8 mouse cellular contexts compared by ENCODE assay signal in the genomic region with DNA sequence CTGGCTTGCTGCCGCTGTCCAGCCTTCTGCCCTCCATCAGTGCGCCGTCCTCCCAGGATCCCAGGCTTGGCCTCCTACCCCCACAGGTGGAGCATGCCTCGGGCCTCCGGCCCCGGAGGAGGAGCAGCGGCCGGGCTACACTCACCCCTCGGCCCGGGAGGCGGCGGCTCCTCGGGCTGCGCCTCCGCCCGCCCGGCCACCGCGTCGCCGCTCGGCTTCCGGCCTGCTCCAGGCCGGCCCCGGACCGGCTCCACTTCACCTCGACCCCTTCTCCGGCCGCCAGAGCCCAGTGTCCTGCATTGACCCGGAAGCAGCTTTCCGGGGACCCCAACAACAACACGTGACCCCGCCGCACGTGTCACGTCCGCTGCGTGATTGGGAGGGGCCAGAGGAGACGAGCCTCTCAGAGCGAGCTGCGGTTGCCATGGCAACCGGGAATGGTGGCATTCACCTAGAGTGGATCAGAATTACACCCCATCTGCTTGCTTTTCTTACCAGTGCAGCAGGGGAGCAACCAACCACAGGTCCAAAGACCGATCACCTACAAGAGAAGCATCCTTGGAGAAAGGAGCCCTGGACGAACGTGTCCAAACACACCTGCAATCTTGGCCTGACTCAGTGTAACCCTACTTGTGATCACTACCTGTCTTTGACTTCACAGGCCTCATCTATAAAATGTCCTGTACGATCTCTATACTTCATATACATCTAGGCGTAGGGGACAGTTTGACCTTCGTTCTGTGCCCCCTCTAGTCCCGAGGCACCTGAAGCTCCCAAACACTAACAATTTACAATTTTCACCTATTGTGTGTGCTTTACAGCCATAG. TPM values are rescaled to one million over a fixed set of nuclear protein-coding genes. Genes with fewer than 3 reads are reported as not detected.
DNase-seq lines count a peak whose midpoint lies in the region; ATAC-seq lines count a peak whose summit lies in the region.

No protein-coding gene starts in this region.

- peak; percentile 96 for ATAC-seq in heart, embryonic 12.5 days (ENCODE audit: insufficient number of reproducible peaks, low FRiP score)
- ATAC-seq in kidney, embryonic 16.5 days (ENCODE audit: low FRiP score, low TSS enrichment), result peak; percentile 94

- peak overlapping the region; percentile 77 for H3K4me2 ChIP-seq in heart, embryonic 12.5 days
- H3K4me2 ChIP-seq in kidney, embryonic 16.5 days (replicated peaks; ENCODE audit: low read depth, low read length), result peak overlapping the region; percentile 81

- H3K27ac ChIP-seq in heart, embryonic 12.5 days (ENCODE audit: poor library complexity, severe bottlenecking), result peak overlapping the region; percentile 39; the same call in 1 of the 2 replicates
- H3K27ac ChIP-seq in kidney, embryonic 16.5 days (ENCODE audit: low read length), result peak overlapping the region; percentile 83

- peaks cover 10% of the 10 kb centered on the region for H3K36me3 ChIP-seq in erythroblast, embryonic 14.5 days (ENCODE audit: control insufficient read depth)
- H3K36me3 ChIP-seq in heart, embryonic 12.5 days, result no peaks in the 10 kb centered on the region
- H3K36me3 ChIP-seq in kidney, embryonic 16.5 days (ENCODE audit: insufficient read depth, low read length), result no peaks in the 10 kb centered on the region

- H3K9ac ChIP-seq in heart, embryonic 12.5 days, result peak overlapping the region; percentile 77
- peak overlapping the region; percentile 90 for H3K9ac ChIP-seq in kidney, embryonic 16.5 days (replicated peaks; ENCODE audit: low read length)

- H3K27me3 ChIP-seq in erythroblast, embryonic 14.5 days (ENCODE audit: control insufficient read depth), result peaks cover 2% of the 10 kb centered on the region; the same call in 1 of the 2 replicates
- peaks cover 66% of the 10 kb centered on the region for H3K27me3 ChIP-seq in heart, embryonic 12.5 days (replicated peaks)
- H3K27me3 ChIP-seq in kidney, embryonic 16.5 days (ENCODE audit: insufficient read depth, low read length), result no peaks in the 10 kb centered on the region

- peak; percentile 94 for DNase-seq in CD4-positive helper T cell, adult 2 months (ENCODE audit: low read depth, low spot score)
- peak; percentile 92 for DNase-seq in brain, embryonic 18.5 days (ENCODE audit: low read depth, low spot score)
- DNase-seq in liver, result peak; percentile 94
- peak; percentile 52 to 68 for DNase-seq in monocyte, adult 2 months (ENCODE audit: low read depth in 1 of 2, low spot score in 2 of 2)
- DNase-seq in spleen, postnatal 14 days (ENCODE audit: low spot score in 2 of 2), result peak; percentile 66 to 82

- 8% methylated on average over 49 of the region's 49 CpGs for WGBS in heart, embryonic 12.5 days
- WGBS in kidney, embryonic 16.5 days, result 7% methylated on average over 47 of the region's 49 CpGs

- H3K9me3 ChIP-seq in erythroblast, embryonic 14.5 days (ENCODE audit: control insufficient read depth, low read length), result no peaks in the 10 kb centered on the region
- no peaks in the 10 kb centered on the region for H3K9me3 ChIP-seq in heart, embryonic 12.5 days (replicated peaks)
- no peaks in the 10 kb centered on the region for H3K9me3 ChIP-seq in kidney, embryonic 16.5 days (ENCODE audit: low read length)

- H3K4me1 ChIP-seq in erythroblast, embryonic 14.5 days (ENCODE audit: control insufficient read depth), result peaks cover 57% of the 10 kb centered on the region
- peaks cover 15% of the 10 kb centered on the region for H3K4me1 ChIP-seq in heart, embryonic 12.5 days (replicated peaks)
- H3K4me1 ChIP-seq in kidney, embryonic 16.5 days (ENCODE audit: insufficient read depth, low read length), result peaks cover 11% of the 10 kb centered on the region

- H3K4me3 ChIP-seq in erythroblast, embryonic 14.5 days (replicated peaks), result peak overlapping the region; percentile 88
- H3K4me3 ChIP-seq in heart, embryonic 12.5 days, result peak overlapping the region; percentile 76
- peak overlapping the region; percentile 88 for H3K4me3 ChIP-seq in kidney, embryonic 16.5 days (ENCODE audit: low read length)

RNA-seq across cellular contexts. Expression of gene Tbcel, which starts 35.5 kb away (rescaled TPM):
- 1.6 and 3.1 TPM in 2 replicates for polyA plus RNA-seq in erythroblast, embryonic 14.5 days (2012)
- 5.2 and 5.4 TPM in 2 replicates for polyA plus RNA-seq in heart, embryonic 12.5 days (2016; fragmentation: Nextera tagmentation; extraction: Ambion mirVana)
- polyA plus RNA-seq in kidney, embryonic 16.5 days (2015; fragmentation: Nextera tagmentation; extraction: Ambion mirVana), result 4.7 and 5.9 TPM in 2 replicates

Comparison
In these comparisons a context has a peak if more than half of its experiments do, and no peak if none do; other contexts are left out.
1. Peak in every context shown above with its lines: DNase-seq, ATAC-seq, H3K4me3 ChIP-seq and H3K27ac ChIP-seq.